Mouse (Mus musculus) stomach, embryonic 14.5 days (tissue): ENCODE results near the gene Ace3. TPM values are rescaled to one million over a fixed set of nuclear protein-coding genes. Genes with fewer than 3 reads are reported as not detected.

Source experiments
- ATAC-seq: fragments of 200-750 bp; cut with Nextera tagmentation; 2 replicates; pipeline ENCODE4 v1.8.0; 2017; ENCODE audit warnings: low read depth, moderate TSS enrichment; ENCODE audit not compliant: insufficient number of reproducible peaks, insufficient read depth, low FRiP score
- H3K27ac ChIP-seq: fragments of 300-500 bp; sonication (generic); 2 replicates; pipeline ENCODE4 v1.5.1; 2014; ENCODE audit warnings: mild to moderate bottlenecking, low read length, moderate library complexity, mixed read lengths
- H3K27me3 ChIP-seq: fragments of 300-500 bp; sonication (generic); 2 replicates; pipeline ENCODE4 v1.6.1; 2014; ENCODE audit warnings: low read length, control low read depth, mixed read lengths; ENCODE audit not compliant: control insufficient read depth, insufficient read depth
- H3K36me3 ChIP-seq: fragments of 300-500 bp; sonication (generic); 2 replicates; pipeline ENCODE4 v1.6.1; 2014; ENCODE audit warnings: mild to moderate bottlenecking, control low read depth, low read length, moderate library complexity, mixed read lengths; ENCODE audit not compliant: control insufficient read depth, insufficient read depth
- H3K4me1 ChIP-seq: fragments of 300-500 bp; sonication (generic); 2 replicates; pipeline ENCODE4 v1.6.1; 2014; ENCODE audit warnings: low read length, control low read depth, mixed read lengths; ENCODE audit not compliant: control insufficient read depth, insufficient read depth
- H3K4me2 ChIP-seq: fragments of 300-500 bp; sonication (generic); replicated peaks from 2 replicates; pipeline ENCODE4 v1.6.1; 2014; ENCODE audit warnings: low read depth, low read length, control low read depth
- H3K4me3 ChIP-seq: fragments of 300-500 bp; sonication (generic); 2 replicates; pipeline ENCODE4 v1.5.1; 2014; ENCODE audit warnings: low read depth, low read length, control low read depth
- H3K9ac ChIP-seq: fragments of 300-500 bp; sonication (generic); replicated peaks from 2 replicates; pipeline ENCODE4 v1.6.1; 2014; ENCODE audit warnings: low read depth, mild to moderate bottlenecking, control low read depth, low read length, moderate library complexity, mixed read lengths
- H3K9me3 ChIP-seq: fragments of 300-500 bp; sonication (generic); 2 replicates; pipeline ENCODE4 v1.6.1; 2016; ENCODE audit warnings: low read depth, low read length, control low read depth; ENCODE audit not compliant: control insufficient read depth
- WGBS: fragments of 180-500 bp; shearing (Covaris S2); extraction: QIAGEN DNeasy Blood & Tissue Kit; methylation state at CpG from one replicate; pipeline ENCODE4 v1.1.7; 2014; 5-methylcytosine and 5-hydroxymethylcytosine counted together
- polyA plus RNA-seq: library from polyadenylated mRNA; unstranded; fragments of >200 nt; fragmentation: Nextera tagmentation; extraction: Ambion mirVana; gene quantifications from 2 replicates; pipeline ENCODE4 v1.2.1, GENCODE M21; 2014

Ace3 gene
- polyA plus RNA-seq, 1 experiment from 2014 or later = not detected

DNA sequence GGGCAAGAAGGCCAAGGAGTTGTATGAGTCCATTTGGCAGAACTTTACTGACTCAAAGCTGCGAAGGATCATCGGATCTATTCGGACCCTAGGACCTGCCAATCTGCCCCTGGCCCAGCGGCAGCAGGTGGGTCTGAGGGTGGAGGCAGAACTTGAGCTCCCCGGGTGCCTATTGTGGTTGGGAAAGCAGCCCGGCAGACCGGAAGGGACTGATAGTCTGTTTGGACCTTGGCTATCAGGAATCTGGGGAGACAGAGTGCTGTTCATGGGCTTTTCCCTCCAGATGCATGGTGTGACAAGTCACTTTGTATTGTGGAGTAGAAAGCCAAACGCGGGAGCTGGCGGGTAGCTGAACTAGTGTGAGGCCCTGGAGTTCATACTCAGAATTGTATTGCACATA lies 25.5 kb upstream of the Ace3 start:
- Histone ChIP-seq H3K4me1 (no peaks in the 10 kb centered on the region), H3K9ac (no peak overlapping the region), H3K27me3 (peaks cover 9% of the 10 kb centered on the region; the same call in 1 of the 2 replicates), H3K27ac (no peak overlapping the region), H3K4me3 (no peak overlapping the region), H3K36me3 (no peaks in the 10 kb centered on the region), H3K4me2 (no peak overlapping the region), H3K9me3 (no peaks in the 10 kb centered on the region)
- 56% methylated on average over 10 of the region's 10 CpGs for WGBS
- ATAC-seq = no peak

DNA sequence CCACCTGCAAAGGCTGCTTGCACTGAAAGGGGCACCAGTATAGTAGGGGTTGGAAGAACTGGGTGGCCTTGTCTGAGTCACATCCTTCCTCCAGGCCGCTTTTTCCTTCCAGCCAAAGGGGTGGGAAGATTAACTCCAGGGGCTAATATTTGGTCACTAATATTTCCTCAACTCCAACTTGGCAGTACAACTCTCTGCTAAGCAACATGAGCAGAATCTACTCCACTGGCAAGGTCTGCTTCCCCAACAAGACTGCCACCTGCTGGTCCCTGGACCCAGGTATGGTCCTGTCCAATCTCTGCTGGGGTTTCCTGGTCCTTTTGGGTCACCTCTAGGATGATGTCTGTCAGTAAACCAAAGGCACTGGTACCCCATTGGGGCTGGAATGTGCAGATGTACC lies 25.0 kb upstream of the Ace3 start:
- ATAC-seq = no peak
- H3K4me3 ChIP-seq = no peak overlapping the region
- H3K36me3 ChIP-seq = no peaks in the 10 kb centered on the region
- no peaks in the 10 kb centered on the region for H3K4me1 ChIP-seq
- WGBS = 40% methylated on average over 1 of the region's 1 CpGs
- H3K9me3 ChIP-seq = no peaks in the 10 kb centered on the region
- H3K4me2 ChIP-seq = no peak overlapping the region
- H3K27ac ChIP-seq = no peak overlapping the region
- peaks cover 9% of the 10 kb centered on the region; the same call in 1 of the 2 replicates for H3K27me3 ChIP-seq
- H3K9ac ChIP-seq = no peak overlapping the region

DNA sequence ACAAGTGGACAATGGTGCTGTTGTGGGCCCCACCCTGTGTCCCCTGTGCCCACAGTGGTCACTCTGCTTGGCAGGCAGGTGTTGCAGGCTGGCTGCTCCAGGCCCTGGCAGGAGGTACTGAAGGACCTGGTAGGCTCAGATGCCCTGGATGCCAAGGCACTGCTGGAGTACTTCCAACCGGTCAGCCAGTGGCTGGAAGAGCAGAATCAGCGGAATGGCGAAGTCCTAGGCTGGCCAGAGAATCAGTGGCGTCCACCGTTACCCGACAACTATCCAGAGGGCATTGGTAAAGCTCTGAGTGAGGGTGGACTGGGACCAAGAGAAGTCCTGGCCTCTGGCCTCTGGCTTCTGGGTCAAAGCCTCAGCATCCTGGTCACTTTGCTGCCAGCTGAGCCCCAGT lies 19.9 kb upstream of the Ace3 start:
- Histone ChIP-seq H3K36me3 (no peaks in the 10 kb centered on the region), H3K4me3 (no peak overlapping the region), H3K4me2 (no peak overlapping the region), H3K27ac (no peak overlapping the region), H3K9ac (no peak overlapping the region), H3K9me3 (no peaks in the 10 kb centered on the region), H3K4me1 (no peaks in the 10 kb centered on the region), H3K27me3 (no peaks in the 10 kb centered on the region)
- WGBS = 90% methylated on average over 6 of the region's 6 CpGs
- no peak for ATAC-seq

DNA sequence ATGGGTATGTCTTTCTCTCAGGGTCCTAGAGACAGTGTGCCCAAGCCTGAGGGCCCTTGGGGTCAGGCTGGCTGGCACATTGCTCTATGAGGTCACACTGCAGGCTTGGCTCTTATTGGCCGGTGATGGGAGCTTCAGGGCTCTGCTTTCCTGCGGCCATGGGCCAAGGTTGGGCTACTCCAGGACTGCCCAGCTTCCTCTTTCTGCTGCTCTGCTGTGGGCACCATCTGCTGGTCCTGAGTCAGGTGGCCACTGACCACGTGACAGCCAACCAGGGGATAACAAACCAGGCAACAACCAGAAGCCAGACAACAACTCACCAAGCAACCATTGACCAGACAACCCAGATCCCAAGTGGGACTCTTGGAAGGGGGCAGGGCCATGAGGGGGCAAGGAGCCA lies 19.4 kb upstream of the Ace3 start:
- no peak overlapping the region for H3K9ac ChIP-seq
- no peaks in the 10 kb centered on the region for H3K9me3 ChIP-seq
- no peaks in the 10 kb centered on the region for H3K4me1 ChIP-seq
- no peak for ATAC-seq
- H3K27ac ChIP-seq = no peak overlapping the region
- no peaks in the 10 kb centered on the region for H3K36me3 ChIP-seq
- H3K4me2 ChIP-seq = no peak overlapping the region
- no peak overlapping the region for H3K4me3 ChIP-seq
- no peaks in the 10 kb centered on the region for H3K27me3 ChIP-seq
- WGBS = 82% methylated on average over 3 of the region's 3 CpGs

DNA sequence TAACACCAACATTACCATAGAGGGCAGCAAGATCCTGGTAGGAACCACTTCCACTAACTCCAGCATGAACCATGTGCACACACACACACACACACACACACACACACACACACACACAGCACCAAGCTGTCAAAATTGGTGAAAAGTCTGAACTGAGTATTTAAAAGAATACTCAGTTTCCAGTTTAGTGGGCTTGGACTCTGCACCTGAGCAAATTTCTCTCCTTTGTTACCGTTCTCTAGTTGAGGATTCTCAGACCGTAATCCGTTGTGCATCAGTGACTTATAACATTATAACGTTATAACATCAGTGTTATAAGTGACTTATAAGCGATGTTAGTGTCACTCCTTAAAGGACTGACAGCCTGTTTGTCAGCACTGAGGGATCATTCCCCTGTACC lies 18.8 kb upstream of the Ace3 start:
- H3K9ac ChIP-seq = no peak overlapping the region
- no peak overlapping the region for H3K4me2 ChIP-seq
- H3K9me3 ChIP-seq = no peaks in the 10 kb centered on the region
- no peak for ATAC-seq
- H3K36me3 ChIP-seq = no peaks in the 10 kb centered on the region
- 89% methylated on average over 5 of the region's 5 CpGs for WGBS
- H3K27ac ChIP-seq = no peak overlapping the region
- no peaks in the 10 kb centered on the region for H3K27me3 ChIP-seq
- H3K4me3 ChIP-seq = no peak overlapping the region
- no peaks in the 10 kb centered on the region for H3K4me1 ChIP-seq

DNA sequence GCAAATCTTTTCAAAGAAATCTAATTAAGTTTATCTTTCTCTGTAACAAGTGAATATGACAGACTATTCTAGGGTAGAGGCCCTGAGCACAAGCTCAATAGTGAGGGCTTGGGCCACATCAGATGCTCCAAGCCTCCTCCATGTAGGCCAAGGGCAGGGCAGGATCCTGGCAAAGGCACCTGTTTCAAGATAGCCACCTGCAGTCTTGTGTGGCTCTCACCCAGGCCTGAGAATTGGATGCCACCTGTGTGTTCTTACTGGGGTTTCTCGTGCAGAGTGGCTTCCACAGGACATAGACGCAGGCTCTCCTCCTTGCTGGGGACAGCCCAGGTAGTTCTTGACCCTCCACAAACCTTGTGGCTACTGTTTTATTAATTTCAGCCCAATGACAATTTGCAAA lies 16.2 kb upstream of the Ace3 start:
- Histone ChIP-seq H3K36me3 (no peaks in the 10 kb centered on the region), H3K9me3 (no peaks in the 10 kb centered on the region), H3K4me3 (no peak overlapping the region), H3K4me1 (no peaks in the 10 kb centered on the region), H3K4me2 (no peak overlapping the region), H3K27me3 (no peaks in the 10 kb centered on the region), H3K9ac (no peak overlapping the region), H3K27ac (no peak overlapping the region)
- WGBS = 70% methylated on average over 2 of the region's 2 CpGs
- ATAC-seq = no peak

DNA sequence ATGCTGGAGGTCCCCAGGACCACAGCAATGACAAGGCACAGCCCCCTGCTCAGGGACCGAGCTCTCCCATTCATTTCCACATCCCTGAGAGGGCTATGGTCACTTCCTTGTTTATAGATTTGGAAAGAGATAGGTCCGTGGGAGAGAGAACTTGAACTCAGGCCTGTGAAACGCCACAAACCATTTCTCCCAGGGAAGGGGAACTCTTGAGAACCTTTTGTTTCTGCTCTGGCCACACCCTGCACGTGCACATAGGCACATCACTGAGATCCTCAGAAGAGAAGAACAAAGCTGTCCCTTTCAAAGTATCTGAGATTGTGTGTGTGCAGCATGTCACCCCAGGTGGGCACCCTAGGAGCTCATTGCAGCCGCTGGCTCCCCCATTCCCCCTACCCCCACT lies 15.8 kb upstream of the Ace3 start:
- H3K9ac ChIP-seq = no peak overlapping the region
- no peak overlapping the region for H3K27ac ChIP-seq
- no peaks in the 10 kb centered on the region for H3K36me3 ChIP-seq
- H3K27me3 ChIP-seq = no peaks in the 10 kb centered on the region
- H3K4me2 ChIP-seq = no peak overlapping the region
- ATAC-seq = no peak
- H3K4me1 ChIP-seq = no peaks in the 10 kb centered on the region
- no peaks in the 10 kb centered on the region for H3K9me3 ChIP-seq
- WGBS = 56% methylated on average over 5 of the region's 5 CpGs
- no peak overlapping the region for H3K4me3 ChIP-seq

DNA sequence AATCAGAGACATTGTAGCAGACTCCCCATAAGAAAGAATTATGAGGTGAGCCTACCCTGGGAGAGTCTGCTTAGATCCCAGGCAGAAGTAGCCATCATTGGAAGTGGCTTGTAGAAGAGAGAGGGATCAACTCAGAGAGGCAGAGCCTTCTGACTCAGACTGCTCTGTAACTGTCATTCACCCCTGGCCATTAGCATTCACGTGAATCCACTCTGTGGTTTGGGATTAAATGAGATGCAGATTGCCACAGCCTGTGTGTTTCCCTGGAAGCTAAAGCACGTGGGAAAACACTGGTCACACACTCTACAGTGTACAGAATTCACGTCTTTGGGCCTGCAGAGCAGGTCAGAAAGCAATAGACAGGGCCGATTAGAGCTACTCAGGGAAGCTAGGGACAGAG lies 10.0 kb upstream of the Ace3 start:
- no peaks in the 10 kb centered on the region for H3K27me3 ChIP-seq
- no peaks in the 10 kb centered on the region for H3K4me1 ChIP-seq
- no peak overlapping the region for H3K4me3 ChIP-seq
- no peak overlapping the region for H3K4me2 ChIP-seq
- no peaks in the 10 kb centered on the region for H3K36me3 ChIP-seq
- H3K27ac ChIP-seq = no peak overlapping the region
- H3K9ac ChIP-seq = no peak overlapping the region
- WGBS = 75% methylated on average over 4 of the region's 4 CpGs
- ATAC-seq = no peak
- H3K9me3 ChIP-seq = no peaks in the 10 kb centered on the region

DNA sequence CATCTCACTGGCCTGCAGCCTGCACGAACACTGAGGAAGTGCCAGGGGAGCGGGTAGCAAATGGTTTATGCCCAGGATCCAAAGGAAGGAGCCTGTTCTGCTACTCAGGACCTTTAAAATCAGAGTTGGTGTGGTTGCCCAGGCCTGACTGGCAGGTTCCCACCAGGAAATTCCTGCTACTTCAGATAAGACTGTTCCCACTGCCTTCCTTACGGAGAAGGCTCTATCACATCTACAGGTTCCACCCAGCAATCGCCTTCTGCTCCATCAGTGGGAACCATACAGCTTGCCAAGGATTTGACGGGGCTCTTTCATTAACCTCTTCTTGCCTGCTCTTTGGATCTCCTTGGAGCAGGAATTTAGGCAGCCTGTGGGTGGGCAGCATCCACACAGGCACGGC lies 7.0 kb upstream of the Ace3 start:
- Histone ChIP-seq H3K36me3 (no peaks in the 10 kb centered on the region), H3K27me3 (no peaks in the 10 kb centered on the region), H3K27ac (no peak overlapping the region), H3K9me3 (no peaks in the 10 kb centered on the region), H3K9ac (no peak overlapping the region), H3K4me3 (no peak overlapping the region), H3K4me1 (no peaks in the 10 kb centered on the region), H3K4me2 (no peak overlapping the region)
- no peak for ATAC-seq
- WGBS = 72% methylated on average over 6 of the region's 6 CpGs
